Mouse (Mus musculus): Measurements from ENCODE around the gene 7420426K07Rik.

GRCm38 (mm10) chr9:98863463-98863862 lies 39.5 kb upstream of the 7420426K07Rik start:
- TF ChIP-seq CTCF (IDR thresholded peaks at IDR 0.05; ENCODE audit: low read depth, low read length) (no peak), GATA2 (IDR thresholded peaks at IDR 0.05; ENCODE audit: borderline replicate concordance, low read depth, low read length) (no peak), TAL1 (conservative IDR thresholded peaks at IDR 0.05; ENCODE audit: low read depth, low read length) (no peak), GATA1 (IDR thresholded peaks at IDR 0.05; ENCODE audit: borderline replicate concordance, low read length) (no peak)

All from G1E (cell line).